Mouse (Mus musculus) heart, adult 8-10 months (tissue): ENCODE measurements at regions not wholly inside any gene's neighbourhood (a gene's known extent, or its start where the extent isn't known, plus 50 kb on each side); places are given as distances from the start of the nearest gene placed in this dataset.
"Not testable (repeated sequence)": the region's sequence is repeated elsewhere in the genome, so short reads cannot be mapped to it uniquely, and the experiment has no call there.

Experiments used
- DNase-seq: peaks from one replicate; pipeline ENCODE4 v3.0.0; 2022; ENCODE audit warnings: low spot score

DNA sequence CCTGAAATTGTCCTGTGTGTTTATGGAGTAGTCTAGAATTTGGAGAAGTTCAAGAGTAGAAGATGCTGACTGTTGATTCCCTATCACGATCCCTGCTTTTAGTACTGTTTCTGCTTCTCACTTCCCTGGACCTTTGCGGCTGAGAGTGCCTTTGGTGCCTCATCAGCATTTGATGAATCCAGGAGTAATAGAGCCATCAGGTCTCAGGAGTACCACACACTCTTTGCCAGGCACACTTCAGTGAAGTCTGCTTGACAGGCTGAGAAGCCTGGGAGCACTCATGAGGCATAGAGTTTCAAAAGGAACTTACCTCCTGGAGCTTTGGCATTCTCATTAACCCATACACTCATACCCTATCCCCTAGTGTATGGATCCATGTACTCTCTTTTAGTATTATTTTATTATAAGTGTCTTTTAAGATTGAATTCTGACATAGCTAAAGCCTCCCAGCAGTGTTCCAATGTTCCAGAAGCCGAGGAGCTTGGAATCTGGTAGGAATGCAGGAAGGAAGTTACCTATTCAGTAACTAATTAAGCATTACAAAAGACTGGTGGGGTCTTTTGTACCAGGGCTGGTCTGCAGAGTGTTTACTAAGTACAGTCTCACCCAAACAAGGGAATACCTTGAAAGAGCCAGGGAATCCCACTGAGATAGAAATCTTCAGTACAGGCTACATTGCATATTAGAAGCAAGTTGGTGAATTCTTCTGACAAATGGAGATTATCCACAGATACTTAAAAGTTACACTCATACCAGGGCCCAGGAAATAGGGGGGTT is 139.7 kb downstream of the Tex13c3 start:
- DNase-seq = not testable (repeated sequence)

DNA sequence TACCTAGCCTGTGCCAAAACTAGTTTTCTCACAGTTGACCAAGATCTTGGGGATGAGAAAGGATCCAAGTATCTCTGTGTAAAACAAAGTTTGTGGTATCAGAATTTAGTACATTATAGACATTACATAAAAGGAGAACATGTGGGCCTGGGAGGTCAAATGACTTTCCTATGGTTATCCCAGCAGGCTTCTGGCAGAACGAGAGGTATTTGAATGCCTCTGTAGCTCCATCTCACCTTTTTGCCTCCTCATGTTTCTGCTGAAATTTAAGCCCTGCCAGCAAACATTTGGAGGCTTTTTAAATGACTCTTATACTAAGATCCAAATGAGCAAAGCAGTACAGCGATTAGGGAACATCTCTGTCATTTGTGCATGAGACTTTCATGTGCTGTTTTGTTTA is 167.8 kb downstream of the Tex13c3 start:
- no peak for DNase-seq

DNA sequence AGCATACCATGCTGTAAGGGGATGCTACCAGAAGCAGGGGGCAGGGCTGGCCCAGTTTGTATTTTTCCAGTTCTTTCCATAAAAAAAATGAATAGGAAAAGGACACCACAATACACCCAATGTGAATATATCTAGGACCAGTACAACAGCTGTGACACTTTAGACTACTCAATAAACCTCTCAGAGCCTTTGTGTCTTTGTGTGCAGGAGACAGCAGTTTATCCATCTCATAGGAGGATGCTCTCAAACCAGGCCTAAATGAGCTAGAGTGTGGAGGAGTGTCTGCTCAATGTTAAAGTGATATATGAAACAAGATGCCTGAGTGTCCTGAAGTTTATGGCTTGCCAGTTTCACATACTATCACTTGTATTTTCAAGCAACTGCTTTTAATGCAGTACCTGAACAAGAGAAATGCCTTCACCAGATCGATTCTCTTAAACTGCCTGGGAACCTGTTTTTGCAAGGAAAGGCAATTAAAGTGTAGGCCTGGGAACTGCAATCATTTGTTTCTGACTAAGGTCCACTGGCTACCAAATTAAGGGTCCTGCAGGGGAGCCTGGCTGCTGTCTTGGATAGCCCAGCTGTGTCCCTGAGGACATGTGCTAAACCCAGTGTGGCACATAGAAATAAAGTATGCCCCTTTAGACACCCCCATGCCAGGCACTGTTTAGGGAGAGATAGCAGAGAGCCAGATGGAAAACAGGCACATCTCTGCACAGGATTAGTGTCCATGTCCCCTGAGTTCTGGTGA is 169.1 kb downstream of the Tex13c3 start:
- no peak for DNase-seq

DNA sequence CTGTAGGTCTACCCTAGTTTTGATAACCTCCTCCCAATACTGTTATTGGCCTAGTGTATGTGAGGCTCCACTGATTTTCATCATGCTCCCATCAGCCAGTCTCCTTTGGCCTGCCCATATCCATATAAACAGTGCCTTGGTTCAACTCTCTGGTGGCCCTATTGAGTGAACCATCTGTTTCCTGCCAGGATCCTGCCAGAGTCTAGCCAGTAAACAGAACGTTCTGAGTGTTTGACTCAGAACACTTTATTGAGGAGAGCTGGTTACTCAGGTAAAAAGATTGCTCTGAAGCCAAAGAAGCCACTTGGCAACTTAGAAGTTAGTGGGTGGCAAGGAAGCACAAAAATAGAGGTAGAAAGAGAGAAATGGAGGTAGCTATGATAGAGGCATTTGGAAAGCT is 169.7 kb downstream of the Tex13c3 start:
- DNase-seq = no peak

DNA sequence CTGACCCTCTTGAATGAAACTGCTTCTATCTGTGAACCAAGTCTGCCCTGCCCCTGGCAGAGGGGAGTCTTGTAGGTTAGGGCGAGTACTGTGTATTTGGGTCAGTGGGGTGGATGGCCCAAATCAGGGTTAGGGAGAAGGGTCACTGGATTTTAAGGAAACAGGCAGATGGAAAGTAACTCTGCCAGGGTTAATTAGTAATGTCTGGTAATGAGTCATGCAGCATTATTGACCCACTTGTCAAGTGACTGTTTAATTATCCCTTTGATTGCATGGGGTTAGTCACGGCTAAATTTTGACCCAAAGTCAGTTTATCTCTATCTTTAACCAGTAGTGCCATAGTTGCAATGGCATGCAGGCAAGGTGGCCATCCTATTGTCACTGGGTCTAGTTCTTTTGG is 192.9 kb downstream of the Tex13c3 start:
- no peak for DNase-seq

DNA sequence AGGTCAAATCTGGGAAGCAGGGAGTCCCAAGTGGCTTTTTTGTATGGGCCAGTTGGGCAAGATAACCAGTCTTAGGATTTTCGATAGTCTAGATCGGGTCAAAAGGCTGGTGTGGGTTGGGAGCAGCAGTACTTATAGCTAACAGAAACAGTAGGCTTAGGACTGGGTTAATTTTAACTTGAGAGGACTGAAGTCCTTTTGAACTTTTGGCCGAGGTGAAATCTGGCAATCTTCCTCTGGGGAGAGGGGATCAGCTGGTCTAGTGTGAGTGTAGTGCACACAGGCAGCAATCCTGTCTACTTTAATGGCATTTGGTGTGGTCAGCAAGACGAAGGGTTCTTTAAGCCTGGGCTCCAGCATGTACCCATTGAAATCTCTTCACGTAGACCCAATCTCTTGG is 194.7 kb downstream of the Tex13c3 start:
- DNase-seq = no peak

DNA sequence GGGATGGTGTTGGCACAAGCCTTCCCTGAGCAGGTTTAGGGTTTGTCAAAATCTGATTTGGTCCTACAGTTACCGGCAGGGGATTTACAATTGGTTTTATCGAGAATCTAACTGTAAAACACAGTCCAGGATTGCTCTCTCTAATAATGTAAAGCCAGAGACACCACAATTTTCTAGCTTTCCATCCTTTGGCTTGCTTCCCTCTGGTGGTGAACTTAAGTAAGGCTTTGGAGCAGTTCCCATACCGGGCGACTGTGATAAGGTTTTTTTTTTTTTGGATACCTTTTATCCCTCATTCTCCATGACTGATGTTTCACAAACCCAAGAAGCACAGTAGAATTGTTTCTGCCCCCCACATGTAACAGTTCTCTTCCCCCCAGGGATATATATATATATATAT is 195.3 kb downstream of the Tex13c3 start:
- no peak for DNase-seq

DNA sequence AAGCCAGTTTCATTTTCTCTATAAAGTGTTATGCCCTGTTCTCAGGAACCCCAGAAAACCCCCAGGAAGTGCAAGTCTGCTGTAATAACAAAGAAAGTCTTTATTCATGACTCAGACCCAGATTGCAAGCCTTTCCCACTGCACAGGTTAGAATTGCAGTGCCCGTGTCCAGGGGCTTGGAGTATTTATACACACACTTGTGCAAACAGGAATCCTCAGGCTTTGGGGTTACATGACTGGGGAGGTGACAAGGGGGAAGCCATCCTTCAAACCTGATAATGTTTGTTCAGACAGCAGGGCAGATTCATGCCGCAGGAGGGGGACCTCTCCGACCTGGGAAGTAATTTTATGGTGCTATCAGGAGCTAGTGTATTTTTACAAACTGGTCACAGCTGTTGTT is 198.0 kb downstream of the Tex13c3 start:
- no peak for DNase-seq

DNA sequence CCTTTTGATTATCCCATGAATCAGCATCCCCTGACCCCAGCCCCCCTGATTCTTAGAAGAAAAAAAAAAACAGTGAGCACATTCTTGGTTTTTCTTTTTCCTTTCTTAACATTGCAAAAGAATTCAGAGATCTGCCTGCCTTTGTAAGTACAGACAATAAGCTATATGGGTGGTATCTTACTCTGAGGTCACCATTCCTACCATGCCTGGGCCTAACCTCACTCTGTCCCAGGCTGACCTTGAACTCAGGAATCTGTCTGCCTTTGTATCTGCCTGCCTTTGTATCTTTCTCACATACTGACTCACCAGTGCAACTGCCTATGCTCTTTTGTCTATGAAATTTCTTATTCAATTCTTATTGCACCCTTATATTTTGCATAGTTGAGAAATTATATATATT is 216.9 kb downstream of the Tex13c3 start:
- no peak for DNase-seq

DNA sequence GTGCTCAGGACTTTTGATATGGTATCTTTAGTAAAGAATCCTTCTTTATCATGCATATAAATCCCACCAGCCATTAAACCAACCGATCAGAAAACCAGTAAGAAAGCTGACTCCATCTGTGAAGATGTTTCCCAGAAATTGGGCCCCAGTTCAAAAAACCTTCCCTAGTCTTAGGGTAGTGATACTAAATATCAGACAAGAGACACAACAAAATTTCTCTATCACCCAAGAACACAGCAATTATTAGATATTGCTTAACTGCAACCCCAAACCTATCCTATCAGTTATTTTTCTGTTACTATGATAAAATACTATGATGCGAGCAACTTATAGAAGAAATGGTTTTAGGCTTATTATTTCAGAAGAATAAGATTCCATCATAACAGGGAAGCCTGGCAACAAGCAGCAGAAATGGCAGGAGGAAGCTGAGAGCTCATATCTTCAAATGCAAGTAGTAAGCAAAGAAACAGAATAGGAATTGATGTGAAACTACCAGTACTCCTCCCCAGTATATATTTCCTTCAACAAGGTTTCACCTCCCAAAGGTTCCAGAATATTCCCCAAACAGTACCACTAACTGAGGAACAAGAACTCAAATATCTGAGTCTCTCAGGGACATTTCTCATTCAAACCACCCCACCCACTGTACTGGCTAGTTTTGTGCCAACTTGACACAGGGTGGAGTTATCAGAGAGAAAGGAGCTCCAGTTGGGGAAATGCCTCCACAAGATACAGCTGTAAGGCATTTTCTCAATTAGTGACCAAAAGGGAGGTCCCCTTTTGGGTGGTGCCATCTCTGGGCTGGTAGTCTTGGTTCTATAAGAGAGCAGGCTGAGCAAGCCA is 234.1 kb downstream of the Tex13c3 start:
- no peak for DNase-seq

DNA sequence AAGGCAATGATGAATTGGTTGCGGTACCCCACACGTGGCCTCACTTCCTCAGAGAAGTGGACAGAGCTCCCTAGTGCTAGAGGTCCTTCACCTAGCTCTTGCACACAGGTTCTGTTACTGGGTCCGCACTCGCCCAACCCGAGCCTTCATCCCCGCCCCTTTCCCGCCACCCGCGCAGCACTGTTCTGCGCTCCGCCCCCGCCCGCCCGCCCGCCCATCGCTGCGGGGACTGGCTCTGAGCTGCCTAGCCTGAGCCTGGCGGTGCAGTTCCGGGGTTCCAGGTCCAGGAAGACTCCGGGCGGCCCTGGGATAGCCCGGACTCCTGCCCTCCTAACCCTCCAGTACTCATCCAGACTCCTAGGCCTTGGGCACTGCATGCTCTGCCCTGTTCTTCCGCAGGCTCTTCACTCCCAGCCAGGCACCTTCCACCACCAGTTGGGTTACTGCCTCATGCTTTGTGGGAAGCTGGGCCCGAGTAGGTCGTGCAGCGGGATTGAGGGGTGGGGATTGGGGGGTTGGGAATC is 243.3 kb downstream of the Tex13c3 start:
- peak; percentile 1 for DNase-seq

DNA sequence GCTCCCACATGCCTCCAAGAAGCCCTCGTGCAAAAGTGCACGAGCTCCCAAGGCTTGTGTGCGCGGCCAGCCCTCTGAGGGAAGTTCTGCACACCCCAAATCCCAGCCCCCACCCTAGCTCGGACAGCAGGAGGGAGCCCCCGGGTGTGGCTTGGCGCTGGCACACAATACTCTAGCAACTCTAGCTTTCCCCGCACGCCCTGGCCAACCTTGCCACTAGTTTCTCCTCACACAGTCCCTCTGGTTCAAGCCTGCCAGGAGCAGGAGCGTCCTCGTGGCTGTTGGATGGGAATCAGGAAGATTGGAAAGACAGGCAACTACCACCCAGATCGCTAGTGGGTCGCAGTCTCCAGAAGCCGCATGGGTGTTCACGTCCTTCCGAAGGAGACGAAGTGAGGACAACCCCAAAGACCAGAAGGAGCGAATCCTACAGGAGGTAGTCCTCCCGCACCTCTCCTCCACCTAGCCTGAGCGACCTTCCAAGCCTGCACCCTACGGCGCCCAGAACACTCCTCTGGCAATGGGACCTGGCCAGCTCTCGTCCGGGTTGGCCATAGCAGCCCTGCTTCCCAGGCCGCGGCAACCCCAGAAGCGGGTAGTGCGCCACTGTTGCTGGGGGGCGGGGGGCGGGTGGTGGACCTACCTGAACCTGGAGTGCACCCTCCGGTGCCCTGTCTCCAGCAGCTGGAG is 243.9 kb downstream of the Tex13c3 start:
- DNase-seq = peak; percentile 3

DNA sequence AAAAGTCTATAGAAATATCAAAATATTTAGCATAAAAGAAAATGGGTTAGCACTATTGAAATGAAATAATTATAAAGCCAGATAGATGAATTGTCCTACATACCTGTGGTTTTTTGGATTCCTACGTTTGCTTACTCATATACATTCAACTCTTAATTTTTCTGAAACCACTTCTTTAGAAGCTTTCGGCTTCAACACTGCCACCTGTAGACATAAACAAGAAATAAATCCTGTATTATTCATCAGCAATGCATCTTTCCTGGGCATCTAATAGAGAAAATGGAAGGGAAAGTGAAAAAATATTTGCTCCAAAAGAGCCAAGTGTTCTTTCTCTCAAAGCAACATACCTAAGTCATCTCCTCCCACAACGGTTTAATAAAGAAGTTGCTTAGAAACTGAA is 245.7 kb downstream of the Tex13c3 start:
- no peak for DNase-seq

DNA sequence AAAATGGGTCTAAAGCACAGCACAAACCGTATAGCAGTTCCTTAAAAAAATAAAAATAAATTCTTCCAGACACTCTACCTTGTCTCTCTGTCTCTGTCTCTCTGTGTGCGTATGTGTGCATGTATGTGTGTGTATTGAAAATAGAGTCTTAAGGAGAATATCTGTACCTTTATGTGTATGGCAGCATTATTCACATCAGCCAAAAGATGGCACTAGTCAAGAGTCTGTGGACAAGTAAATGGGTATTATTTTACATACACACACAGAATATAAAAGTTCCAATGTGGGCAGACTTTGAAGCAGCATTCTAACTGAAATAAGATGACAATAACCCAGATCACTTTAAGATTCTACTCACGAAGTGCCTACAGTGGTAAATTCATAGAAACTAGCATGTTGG is 249.3 kb downstream of the Tex13c3 start:
- no peak for DNase-seq

DNA sequence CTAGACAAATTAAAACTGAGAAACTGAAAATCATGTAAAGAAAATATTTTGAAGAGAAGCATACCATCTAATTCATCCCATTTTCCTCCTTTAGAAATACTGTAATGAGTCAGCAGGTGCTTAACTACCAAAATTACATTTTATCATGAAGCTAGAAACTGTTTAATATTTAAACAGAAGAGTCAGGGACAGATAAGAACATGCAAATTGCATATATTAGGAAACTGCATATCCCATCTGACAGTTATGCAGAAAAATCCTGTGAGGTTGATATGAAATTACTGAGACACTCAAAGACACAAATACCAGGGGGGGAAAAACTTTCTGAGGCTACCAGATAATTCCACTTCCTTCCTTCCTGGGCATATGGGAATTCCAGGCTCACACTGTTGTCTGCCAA is 257.8 kb downstream of the Tex13c3 start:
- no peak for DNase-seq

DNA sequence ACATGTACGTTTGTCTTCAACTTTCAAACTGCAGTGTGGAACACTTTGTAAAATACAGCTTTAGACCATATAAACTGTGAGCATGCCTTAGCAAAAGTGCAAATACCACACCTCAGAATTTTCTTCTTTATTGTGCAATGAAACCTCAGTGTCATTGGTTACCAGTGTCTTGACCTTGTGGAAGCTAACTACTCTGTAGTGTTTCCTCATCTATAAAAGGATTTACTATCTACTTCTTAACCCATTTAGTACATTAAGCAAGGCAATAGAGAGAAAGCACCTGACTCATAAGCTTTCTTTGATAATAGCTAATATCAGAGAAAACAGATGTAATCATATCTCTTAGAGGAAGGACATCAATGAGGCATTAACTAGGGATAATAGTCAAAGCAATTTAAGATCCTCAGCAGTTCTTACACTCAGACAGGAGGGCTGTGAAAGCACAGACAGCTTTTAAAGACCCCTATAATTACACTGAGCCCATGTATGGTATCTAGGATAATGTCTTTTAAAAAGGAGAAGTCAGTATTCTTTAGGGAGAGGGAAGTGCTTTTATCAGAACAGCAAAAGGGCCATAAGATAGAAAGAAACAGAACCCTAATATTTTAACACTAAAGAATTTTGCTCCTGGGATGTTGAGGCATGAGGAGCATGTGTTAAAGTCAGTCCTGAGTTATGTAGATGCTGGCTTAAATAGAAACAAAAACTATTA is 260.2 kb downstream of the Tex13c3 start:
- no peak for DNase-seq

DNA sequence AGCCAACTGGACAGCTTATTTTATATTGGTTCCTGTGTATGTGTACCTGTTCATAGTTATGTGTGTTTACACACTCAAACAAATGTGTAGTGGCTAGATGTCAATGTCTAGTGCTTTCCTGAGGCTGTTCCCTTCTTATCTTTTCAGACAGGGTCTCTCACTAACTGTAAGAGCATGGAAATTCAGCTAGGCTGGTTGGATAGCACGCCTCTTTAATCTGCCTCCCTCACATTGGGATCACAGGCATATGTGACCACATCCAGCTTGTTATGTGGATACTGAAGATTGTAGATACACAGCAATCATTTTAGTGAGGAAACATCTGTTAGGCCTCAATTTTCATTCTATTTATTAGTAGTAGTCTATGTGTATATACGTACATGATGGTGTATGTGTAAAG is 261.4 kb downstream of the Tex13c3 start:
- no peak for DNase-seq

DNA sequence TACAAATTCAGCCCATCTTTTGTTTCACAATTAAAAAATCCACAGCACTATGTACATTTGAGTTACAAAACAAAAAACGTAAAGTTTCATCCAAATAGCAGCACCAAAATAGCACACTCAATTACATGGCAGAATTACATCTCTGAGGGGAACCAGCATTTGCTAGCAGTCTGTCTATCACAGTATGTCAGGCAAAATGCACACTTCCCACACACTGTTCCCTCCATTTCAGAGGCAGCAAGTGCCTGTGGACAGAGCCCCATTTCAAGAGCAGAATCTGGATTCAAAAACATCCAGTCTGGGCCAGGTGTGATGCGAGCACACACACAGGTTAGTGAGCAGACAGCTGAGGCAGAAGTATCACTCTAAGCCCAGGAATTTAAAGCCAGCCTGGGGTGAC is 261.8 kb downstream of the Tex13c3 start:
- no peak for DNase-seq

DNA sequence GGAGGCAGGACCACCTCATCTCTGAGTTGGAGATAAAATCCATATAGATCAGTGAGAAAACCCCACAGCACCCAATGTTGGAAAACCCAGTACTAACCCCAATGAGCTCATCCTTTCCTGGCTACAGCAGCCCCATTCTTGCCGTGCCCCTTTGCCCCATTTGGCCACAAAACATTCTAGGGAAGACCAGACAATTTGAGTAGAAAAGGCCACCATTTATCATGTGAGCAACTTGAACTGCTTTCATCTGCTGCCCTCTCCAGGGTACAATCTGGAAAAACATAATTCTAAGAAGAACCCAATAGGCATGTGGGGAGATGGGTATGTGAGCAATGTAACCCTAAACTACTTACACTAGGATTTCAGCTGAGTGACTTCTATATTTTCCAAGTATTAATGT is 274.7 kb downstream of the Tex13c3 start:
- no peak for DNase-seq

DNA sequence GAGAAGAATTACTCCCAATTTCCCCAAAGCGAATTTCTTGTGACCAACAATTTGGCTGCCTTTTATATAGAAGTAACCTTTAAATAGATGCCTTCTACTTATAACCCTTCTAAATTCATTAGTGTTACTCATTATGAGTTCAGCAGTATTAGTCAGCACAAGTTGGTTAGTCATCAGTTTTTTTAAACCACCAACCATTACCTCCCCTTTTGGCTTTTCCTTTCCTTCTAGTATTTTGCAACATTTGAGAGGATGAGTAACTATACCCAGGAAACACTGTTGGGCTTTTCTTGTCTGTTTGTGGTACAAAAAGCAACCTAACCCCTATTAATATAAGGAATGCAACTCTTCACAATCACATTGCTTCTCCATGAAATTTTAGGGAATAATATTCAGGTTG is 278.6 kb downstream of the Tex13c3 start:
- DNase-seq = no peak

DNA sequence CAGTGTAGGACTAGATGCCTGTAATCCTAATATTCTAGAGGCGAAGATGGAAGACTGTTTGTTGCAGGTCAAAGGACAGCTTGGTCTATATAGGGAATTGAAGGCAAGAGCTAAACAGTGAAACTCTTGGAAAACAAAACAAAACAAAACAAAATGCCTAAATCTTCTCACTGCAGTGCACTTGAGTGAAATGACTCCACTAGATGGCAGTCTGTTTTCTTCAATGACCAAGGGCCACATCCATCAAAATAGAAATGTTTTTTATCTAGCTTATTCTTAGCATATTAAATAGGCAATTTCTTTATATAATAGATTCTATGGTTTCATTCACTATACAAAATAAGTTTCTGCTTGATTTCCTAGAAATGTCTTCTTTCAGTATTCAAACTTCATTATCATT is 279.7 kb downstream of the Tex13c3 start:
- DNase-seq = no peak
